Mouse (Mus musculus): Measurements from ENCODE around the gene Kat7.

The Kat7 gene

DNA sequence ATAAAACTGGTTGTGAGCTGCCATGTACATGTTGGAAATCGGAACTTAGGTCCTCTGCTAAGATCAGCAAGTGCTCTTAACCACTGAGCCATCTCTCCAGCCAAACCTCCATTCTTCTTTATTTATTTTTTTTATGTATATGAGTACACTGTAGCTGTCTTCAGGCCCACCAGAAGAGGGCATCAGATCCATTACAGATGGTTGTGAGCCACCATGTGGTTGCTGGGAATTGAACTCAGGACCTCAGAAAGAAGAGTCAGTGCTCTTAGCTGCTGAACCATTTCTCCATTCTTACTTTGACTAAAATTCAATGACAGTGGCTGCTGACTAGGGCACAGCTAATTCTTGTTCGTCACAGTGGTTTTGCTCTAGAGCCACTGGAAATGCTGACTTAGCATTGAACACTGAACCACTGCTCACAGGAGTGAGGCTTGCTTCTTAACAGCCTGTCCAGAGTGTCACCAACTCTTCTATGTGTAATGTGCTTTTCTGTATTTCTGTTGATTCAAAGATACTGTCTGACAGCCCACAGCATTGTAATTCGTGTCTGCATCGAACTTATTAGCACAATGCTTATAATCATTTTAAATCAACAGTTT lies 30.9 kb downstream of the Kat7 start:
- DNase-seq (ENCODE audit: low read depth): no peak

GRCm38 (mm10) chr11:95276056-95276455 lies 34.0 kb downstream of the Kat7 start:
- no peak for DNase-seq (ENCODE audit: low read depth)

- no peak for DNase-seq (ENCODE audit: low read depth)
These were observed 35.4 kb downstream of the Kat7 start for GRCm38 (mm10) chr11:95274613-95275012.

DNA sequence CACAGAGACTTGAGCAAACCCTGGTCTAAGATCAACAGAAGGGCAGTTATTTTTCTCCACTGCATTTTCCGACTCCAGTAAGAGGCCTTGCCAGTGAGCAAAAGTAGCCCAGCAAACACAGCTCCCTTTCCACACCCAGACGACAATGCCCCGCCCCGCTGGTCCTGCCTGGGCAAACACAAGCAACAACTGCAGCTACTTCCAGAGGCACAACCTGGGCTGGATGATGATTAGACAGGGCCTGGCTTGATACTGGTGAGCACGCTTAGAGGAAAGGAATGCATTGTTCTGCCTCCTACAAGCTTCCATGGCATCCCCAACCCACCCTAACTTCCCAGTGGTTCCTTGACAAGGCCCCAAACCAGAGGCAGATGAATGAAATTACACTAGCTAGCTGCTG lies 36.4 kb downstream of the Kat7 start:
- no peak for DNase-seq (ENCODE audit: low read depth)

- no peak for DNase-seq (ENCODE audit: low read depth)
These were observed 43.4 kb downstream of the Kat7 start for GRCm38 (mm10) chr11:95266540-95267245.

DNA sequence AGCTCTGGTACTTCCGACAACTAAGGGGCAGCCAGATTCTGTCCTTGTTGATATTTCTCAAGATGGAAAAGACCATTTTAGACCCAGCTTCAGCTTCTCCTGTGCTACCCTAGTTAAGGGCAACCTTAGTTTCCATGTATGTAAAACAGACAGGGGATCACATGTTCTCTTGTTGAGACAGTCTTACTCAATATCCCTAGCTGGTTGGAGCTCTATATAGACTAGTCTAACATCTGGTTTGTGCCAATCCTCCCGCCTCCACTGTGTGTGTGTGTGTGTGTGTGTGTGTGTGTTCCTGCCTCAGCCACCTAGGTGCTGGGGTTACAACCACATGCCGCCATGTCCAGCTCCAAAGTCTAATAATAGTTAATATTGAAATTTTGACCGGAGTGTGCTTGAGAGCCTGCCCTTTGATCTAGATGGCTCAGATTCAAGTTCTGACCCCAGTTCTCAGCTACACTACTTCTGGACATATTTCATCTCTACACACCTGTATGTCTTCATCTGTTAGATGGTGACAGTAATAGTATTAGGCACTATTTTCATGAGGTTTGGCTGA lies 45.5 kb downstream of the Kat7 start:
- no peak for DNase-seq (ENCODE audit: low read depth)

DNA sequence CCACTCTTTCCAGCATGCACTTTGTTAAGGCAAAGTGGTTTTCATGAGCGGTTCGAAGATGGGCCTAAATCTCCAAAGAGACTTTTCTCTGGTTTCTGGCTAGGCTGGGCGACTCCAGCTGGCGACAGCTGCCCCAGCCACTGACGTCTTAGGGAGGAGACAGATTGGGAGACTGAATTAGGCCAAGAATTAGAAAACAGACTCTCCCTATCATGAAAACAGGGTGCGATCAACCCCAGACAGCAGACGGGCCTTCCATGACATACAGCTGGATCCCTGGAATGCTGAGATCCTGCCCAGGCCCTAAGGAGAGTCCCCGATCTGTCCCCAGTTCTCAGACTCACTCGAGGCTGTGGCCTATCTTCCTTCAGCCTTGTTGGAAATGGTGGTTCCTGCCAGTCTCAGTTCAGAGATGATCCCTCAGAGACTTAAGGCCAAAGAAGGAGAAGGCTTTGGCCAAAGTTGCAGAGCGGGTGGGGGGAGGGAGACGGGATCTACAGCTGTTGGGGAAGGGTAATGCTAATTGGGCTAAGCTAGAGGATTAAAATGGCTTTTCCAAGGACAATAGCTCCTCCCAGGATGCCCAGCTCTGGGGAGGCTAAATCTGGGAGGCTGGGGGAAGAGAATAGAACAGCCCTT lies 46.1 kb downstream of the Kat7 start:
- no peak for DNase-seq (ENCODE audit: low read depth)

- DNase-seq (ENCODE audit: low read depth): no peak
These were observed 48.8 kb downstream of the Kat7 start, which contains the start of gene Tac4 for GRCm38 (mm10) chr11:95261178-95261751. Gene Tac4 (plus strand): TSS chr11:95261529.

DNA sequence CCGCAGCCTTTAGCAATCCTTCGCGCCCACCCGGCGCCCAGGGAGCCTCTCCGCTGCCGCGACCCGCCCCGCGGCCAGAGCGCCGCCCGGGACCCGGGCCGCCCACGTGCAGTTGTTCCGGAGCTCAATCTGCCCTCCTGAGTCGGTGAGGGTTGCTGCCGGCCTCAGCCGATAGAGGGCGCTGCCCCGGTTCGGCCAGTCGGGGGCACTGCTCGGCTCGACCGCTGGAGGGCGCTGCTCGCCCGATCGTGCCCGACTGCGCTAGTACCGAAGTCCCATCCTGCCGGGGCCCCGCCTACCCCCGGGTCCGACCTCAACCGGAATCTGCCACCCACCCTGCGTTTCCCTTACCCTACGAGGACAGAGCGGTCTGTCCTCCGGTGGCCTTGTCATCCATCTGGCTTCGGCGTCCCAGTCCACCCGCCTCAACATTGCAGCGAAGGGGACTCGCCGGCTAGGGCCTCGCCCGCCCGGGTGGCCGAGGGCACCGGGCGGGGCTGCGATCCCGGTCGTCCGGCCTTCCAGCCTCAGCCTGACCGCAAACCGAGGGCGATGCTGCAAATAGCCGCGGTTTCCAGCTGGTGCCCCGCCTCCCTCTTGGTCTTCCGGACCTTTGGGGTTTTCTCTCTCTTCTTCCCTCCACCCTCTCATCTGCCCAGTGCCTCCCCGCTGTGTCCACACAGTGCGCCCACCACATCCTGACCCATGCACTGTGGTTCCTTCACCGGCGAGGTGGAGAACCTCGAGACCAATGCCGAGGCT lies 50.8 kb downstream of the Kat7 start:
- DNase-seq (ENCODE audit: low read depth): peak; percentile 61

- peak; percentile 63 for DNase-seq (ENCODE audit: low read depth)
These were observed 51.6 kb downstream of the Kat7 start for GRCm38 (mm10) chr11:95258490-95258889.

DNA sequence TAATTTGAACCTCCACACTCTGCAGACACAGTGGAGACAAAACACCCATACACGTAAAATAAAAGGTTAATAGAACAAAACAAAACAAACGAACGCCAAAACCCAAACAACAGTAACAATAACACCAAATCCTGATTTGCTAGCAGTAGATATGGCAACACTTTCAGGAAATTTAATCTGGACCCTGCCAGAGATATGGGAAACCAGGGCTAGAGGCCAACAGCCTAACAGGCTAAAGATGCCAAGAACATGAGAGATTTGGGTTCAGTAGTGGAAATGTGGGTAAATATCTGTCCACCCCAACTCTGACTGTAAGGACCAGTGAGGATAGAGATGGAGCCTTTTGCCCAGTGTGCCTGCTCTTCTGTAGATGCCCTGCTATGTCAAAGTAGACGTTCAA lies 52.1 kb downstream of the Kat7 start:
- DNase-seq (ENCODE audit: low read depth): no peak

- DNase-seq (ENCODE audit: low read depth): no peak
These were observed 54.3 kb downstream of the Kat7 start for GRCm38 (mm10) chr11:95255747-95256146.

DNA sequence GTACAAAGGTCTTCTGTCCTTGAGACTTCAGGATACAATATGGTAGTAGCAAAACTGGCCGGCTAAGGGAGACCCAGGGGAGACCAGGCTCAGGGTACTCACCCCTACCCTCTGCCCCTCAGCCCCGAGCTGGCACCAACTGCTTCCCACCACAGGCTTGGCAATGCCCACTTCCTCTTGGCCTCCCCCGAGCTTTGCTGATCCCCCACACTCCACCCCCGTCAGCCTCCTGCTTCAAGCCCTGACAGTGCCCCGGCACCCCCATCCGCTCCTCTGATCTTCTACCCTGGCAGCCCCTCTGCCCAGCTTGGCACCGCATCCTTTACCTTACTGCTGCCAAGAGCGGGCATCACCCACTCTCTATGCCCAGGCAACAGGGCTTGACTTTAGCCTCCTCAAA lies 55.9 kb downstream of the Kat7 start:
- DNase-seq (ENCODE audit: low read depth): no peak

- no peak for DNase-seq (ENCODE audit: low read depth)
These were observed 57.9 kb downstream of the Kat7 start for GRCm38 (mm10) chr11:95252104-95252503.

- DNase-seq (ENCODE audit: low read depth): no peak
These were observed 58.8 kb downstream of the Kat7 start for GRCm38 (mm10) chr11:95251295-95251694.

GRCm38 (mm10) chr11:95250110-95250509 lies 59.9 kb downstream of the Kat7 start:
- no peak for DNase-seq (ENCODE audit: low read depth)

GRCm38 (mm10) chr11:95247065-95247464 lies 63.0 kb downstream of the Kat7 start:
- no peak for DNase-seq (ENCODE audit: low read depth)

DNA sequence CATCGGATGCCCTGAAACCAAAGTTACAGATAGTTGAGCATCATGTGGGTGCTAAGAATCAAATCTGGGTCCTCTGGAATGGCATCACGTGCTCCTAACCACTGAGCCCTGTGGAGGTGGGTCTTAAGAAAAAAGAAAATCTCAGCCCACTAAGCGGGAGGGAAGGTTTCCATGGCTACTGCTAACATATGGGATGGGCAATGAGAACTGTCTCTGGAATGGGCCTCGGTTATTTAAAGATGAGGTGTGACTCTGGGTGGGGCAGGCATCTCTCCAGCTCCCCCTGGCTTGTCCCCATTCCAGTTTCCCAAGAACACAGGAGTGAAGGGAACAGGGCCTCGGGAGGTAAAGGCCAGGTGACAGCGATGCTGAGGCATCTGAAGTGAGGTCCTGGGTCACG lies 64.6 kb downstream of the Kat7 start:
- no peak for DNase-seq (ENCODE audit: low read depth)

DNA sequence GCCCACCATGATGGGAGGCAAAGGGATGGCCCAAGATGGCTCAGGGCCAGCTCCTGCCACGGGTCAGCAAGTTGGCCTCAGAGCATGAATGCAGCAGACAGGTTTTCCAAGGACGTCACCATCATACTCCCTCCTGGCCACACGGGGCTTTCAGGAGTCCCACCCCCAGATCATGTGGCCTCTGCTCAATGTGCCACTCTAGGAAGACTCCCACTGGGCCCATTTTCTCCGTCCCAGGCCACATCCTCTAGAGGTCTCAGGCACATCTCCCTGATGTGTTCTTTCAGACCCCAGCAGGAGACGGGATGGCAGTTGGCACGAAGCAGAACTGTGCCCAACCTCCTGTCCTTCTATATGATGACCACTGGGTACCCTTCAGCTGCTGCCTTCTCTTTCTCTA lies 67.4 kb downstream of the Kat7 start:
- no peak for DNase-seq (ENCODE audit: low read depth)

DNA sequence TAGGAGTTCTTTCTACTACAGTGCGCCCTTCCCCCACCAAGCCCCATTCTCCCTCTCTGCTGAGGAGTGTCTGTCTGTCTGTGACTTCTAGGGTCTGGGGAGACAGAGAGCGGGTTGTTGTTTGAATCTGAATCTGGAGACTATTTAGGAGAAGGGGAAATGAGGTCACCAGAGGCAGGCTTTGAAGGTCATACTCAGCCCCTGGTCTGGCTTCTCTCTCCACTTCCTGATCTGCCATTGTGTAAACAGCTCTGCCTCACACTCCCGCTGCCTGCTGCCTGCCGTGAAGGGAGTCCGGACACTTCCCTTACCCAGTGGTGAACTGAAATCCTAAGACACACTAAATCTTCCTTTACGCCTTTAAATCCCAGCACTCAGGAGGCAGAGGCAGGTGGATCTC lies 71.6 kb downstream of the Kat7 start:
- DNase-seq (ENCODE audit: low read depth): no peak

DNA sequence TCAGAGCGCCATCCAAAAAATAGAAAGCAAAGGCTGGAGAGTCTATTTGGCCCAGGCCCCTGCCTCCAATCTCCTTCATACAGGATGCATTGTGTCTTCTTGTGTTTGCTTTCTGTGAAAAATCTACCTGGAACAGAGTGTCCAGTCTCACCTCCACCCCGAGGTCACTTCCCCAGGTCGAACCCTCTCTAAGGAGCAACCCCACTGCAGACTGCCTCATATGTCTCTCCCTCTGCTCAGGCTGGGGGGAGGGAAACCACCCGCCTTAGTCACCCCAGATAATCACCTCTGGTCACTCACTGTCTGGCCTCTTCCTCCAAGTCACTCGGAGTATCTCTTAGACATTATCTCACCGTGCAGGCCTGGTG lies 77.7 kb downstream of the Kat7 start:
- DNase-seq (ENCODE audit: low read depth): no peak

GRCm38 (mm10) chr11:95231688-95232328 lies 78.2 kb downstream of the Kat7 start:
- peak; percentile 20 for DNase-seq (ENCODE audit: low read depth)
